8 mouse cellular contexts compared by ENCODE assay signal in the genomic region with DNA sequence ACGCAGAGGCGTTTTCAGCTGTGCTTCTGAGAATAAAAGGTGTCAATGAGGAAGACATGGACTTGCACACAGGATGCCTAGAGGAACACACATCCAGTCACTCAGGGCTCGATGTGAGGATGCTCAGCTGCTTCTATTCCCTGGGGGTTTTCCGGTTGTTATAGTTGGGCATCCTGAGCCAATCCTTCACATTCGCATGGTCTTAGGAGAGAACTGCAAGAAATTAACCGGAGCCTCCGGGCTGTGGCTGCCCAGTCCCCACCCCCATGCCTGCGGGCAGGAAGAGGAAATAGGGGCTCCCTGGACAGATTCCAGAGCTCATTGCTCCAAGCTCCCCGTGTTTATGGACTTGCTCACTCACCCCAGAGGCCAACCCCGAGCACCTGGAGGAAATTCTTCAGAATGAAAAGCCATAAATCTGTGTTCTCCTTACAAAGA.
DNase-seq lines count a peak whose midpoint lies in the region; ATAC-seq and TF ChIP-seq lines count a peak whose summit lies in the region.

No protein-coding gene starts in this region.

- H3K4me1 ChIP-seq in forebrain, embryonic 14.5 days (ENCODE audit: control insufficient read depth, insufficient read depth, low read length), result peaks cover 73% of the 10 kb centered on the region
- H3K4me1 ChIP-seq in hindbrain, embryonic 15.5 days (replicated peaks), result peaks cover 99% of the 10 kb centered on the region
- peaks cover 26% of the 10 kb centered on the region for H3K4me1 ChIP-seq in midbrain, postnatal 0 days (ENCODE audit: insufficient read depth, low read length)

- no peak for ATAC-seq in forebrain, embryonic 14.5 days
- no peak for ATAC-seq in hindbrain, embryonic 15.5 days (ENCODE audit: low FRiP score, low read depth)
- no peak for ATAC-seq in midbrain, postnatal 0 days (ENCODE audit: low FRiP score)
- no peak for ATAC-seq in activated CD4-positive, CD25-positive, alpha-beta regulatory T cell, adult 4 months

- H3K27me3 ChIP-seq in forebrain, embryonic 14.5 days (replicated peaks; ENCODE audit: control insufficient read depth, insufficient read depth, low read length), result no peaks in the 10 kb centered on the region
- no peaks in the 10 kb centered on the region for H3K27me3 ChIP-seq in hindbrain, embryonic 15.5 days
- no peaks in the 10 kb centered on the region for H3K27me3 ChIP-seq in midbrain, postnatal 0 days (ENCODE audit: insufficient read depth, low read length)

- no peak for TF ChIP-seq CTCF in midbrain, postnatal 0 days (IDR thresholded peaks at IDR 0.05)

- H3K9ac ChIP-seq in forebrain, embryonic 14.5 days (ENCODE audit: low read length), result peak overlapping the region; percentile 29; the same call in 1 of the 2 replicates
- no peak overlapping the region for H3K9ac ChIP-seq in hindbrain, embryonic 15.5 days
- H3K9ac ChIP-seq in midbrain, postnatal 0 days (replicated peaks; ENCODE audit: low read length, poor library complexity, severe bottlenecking), result 0 out of 2 replicates have a peak overlapping the region, but pooled peaks have one; percentile 13

- peak; percentile 13 for DNase-seq in right cerebral cortex, adult 18-20 months
- DNase-seq in right cerebral cortex, postnatal 14 days, result no peak
- DNase-seq in forebrain, embryonic 14.5 days (ENCODE audit: low spot score), result no peak
- peak; percentile 48 for DNase-seq in liver
- DNase-seq in midbrain, postnatal 0 days (ENCODE audit: low spot score), result peak; percentile 43
- DNase-seq in spleen, postnatal 14 days (ENCODE audit: low spot score in 2 of 2), result no peak

- no peaks in the 10 kb centered on the region for H3K9me3 ChIP-seq in forebrain, embryonic 14.5 days (replicated peaks; ENCODE audit: control insufficient read depth, low read length)
- no peaks in the 10 kb centered on the region for H3K9me3 ChIP-seq in hindbrain, embryonic 15.5 days
- H3K9me3 ChIP-seq in midbrain, postnatal 0 days (ENCODE audit: low read length), result no peaks in the 10 kb centered on the region

- no peak overlapping the region for H3K4me3 ChIP-seq in forebrain, embryonic 14.5 days (ENCODE audit: low read depth, low read length)
- H3K4me3 ChIP-seq in hindbrain, embryonic 15.5 days, result no peak overlapping the region
- H3K4me3 ChIP-seq in midbrain, postnatal 0 days (ENCODE audit: low read depth, low read length), result no peak overlapping the region

- 12% methylated on average over 10 of the region's 10 CpGs for WGBS in forebrain, embryonic 14.5 days
- 16% methylated on average over 10 of the region's 10 CpGs for WGBS in hindbrain, embryonic 15.5 days
- 22% methylated on average over 10 of the region's 10 CpGs for WGBS in midbrain, postnatal 0 days

- H3K27ac ChIP-seq in forebrain, embryonic 14.5 days (ENCODE audit: low read depth, low read length), result peak overlapping the region; percentile 84
- H3K27ac ChIP-seq in hindbrain, embryonic 15.5 days (replicated peaks), result peak overlapping the region; percentile 84
- H3K27ac ChIP-seq in midbrain, postnatal 0 days (ENCODE audit: low read depth, low read length), result peak overlapping the region; percentile 71

- no peaks in the 10 kb centered on the region for H3K36me3 ChIP-seq in forebrain, embryonic 14.5 days (ENCODE audit: control insufficient read depth, insufficient read depth, low read length)
- no peaks in the 10 kb centered on the region for H3K36me3 ChIP-seq in hindbrain, embryonic 15.5 days
- no peaks in the 10 kb centered on the region for H3K36me3 ChIP-seq in midbrain, postnatal 0 days (ENCODE audit: insufficient read depth, low read length)

- H3K4me2 ChIP-seq in forebrain, embryonic 14.5 days (ENCODE audit: low read length), result peak overlapping the region; percentile 2; the same call in 1 of the 2 replicates
- peak overlapping the region; percentile 32 for H3K4me2 ChIP-seq in hindbrain, embryonic 15.5 days
- peak overlapping the region; percentile 22 for H3K4me2 ChIP-seq in midbrain, postnatal 0 days (ENCODE audit: low read depth, low read length, poor library complexity, severe bottlenecking)

Comparison
In these comparisons a context has a peak if more than half of its experiments do, and no peak if none do; other contexts are left out.
1. DNase-seq: peak in right cerebral cortex, adult 18-20 months (single experiment), liver (single experiment) and midbrain, postnatal 0 days (single experiment); none in right cerebral cortex, postnatal 14 days (single experiment), forebrain, embryonic 14.5 days (single experiment) and spleen, postnatal 14 days (0 of 2).
2. Peak in every context shown above with its lines, with median percentiles within 50 percentile points of each other: H3K27ac ChIP-seq and H3K4me2 ChIP-seq.